Comparison of ENCODE assay signal across 9 mouse cellular contexts in the genomic region with DNA sequence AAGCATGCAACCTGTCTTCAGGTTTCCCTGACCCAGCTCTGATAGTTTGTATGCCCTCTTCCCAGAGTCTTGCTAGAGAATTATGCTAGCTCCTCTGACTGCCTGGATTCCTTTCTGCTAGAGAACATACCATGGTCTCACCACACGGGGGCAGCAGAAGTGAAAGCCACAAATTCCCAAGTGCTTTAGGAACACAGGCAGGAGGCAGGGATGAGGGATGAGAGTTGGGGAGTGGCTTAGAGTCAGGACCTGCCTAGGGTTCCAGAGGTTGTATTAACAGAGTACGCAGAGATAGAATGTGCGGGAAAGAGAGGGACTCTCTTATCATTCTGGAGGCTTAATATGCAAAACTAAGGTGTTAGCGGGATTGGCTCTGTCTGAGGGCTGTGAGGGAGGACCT.
DNase-seq lines count a peak whose midpoint lies in the region; ATAC-seq and TF ChIP-seq lines count a peak whose summit lies in the region.
"Had no signal": no experiment of that assay in that cellular context is flagged by ENCODE, and none has a peak within 500 bp of the region (broad histone marks: within the 10 kb centered on the region; RNA-seq: fewer than 3 reads in every experiment).

No protein-coding gene starts in this region.

- ATAC-seq in liver, embryonic 12.5 days, result no peak
- peak; percentile 72 for ATAC-seq in forebrain, postnatal 0 days
- peak; percentile 53; the same call in 1 of the 2 replicates for ATAC-seq in intestine, embryonic 15.5 days
- ATAC-seq in midbrain, postnatal 0 days (ENCODE audit: low FRiP score), result 0 out of 2 replicates have a peak, but pooled peaks have one; percentile 49

- H3K36me3 ChIP-seq in liver, embryonic 12.5 days, result no peaks in the 10 kb centered on the region
- H3K36me3 ChIP-seq in forebrain, postnatal 0 days (ENCODE audit: insufficient read depth), result no peaks in the 10 kb centered on the region
- H3K36me3 ChIP-seq in intestine, embryonic 15.5 days, result no peaks in the 10 kb centered on the region
- H3K36me3 ChIP-seq in midbrain, postnatal 0 days (ENCODE audit: insufficient read depth, low read length), result no peaks in the 10 kb centered on the region

- no peak for TF ChIP-seq POLR2A in cerebellum, adult 2 months (IDR thresholded peaks at IDR 0.05; ENCODE audit: borderline replicate concordance, insufficient read depth, low read length)

- no peak overlapping the region for H3K4me2 ChIP-seq in liver, embryonic 12.5 days
- H3K4me2 ChIP-seq in forebrain, postnatal 0 days (ENCODE audit: low read depth), result no peak overlapping the region
- H3K4me2 ChIP-seq in intestine, embryonic 15.5 days (replicated peaks), result no peak overlapping the region
- H3K4me2 ChIP-seq in midbrain, postnatal 0 days (ENCODE audit: low read depth, low read length, poor library complexity, severe bottlenecking), result no peak overlapping the region

- WGBS in liver, embryonic 12.5 days (ENCODE audit: insufficient replicate concordance), result 24% methylated on average over 4 of the region's 4 CpGs
- WGBS in cerebellum, adult 2 months, result 30% methylated on average over 4 of the region's 4 CpGs
- WGBS in forebrain, postnatal 0 days, result 15% methylated on average over 4 of the region's 4 CpGs
- 17% methylated on average over 4 of the region's 4 CpGs for WGBS in intestine, embryonic 15.5 days
- 19% methylated on average over 4 of the region's 4 CpGs for WGBS in midbrain, postnatal 0 days

- H3K4me3 ChIP-seq in liver, embryonic 12.5 days, result no peak overlapping the region
- no peak overlapping the region for H3K4me3 ChIP-seq in cerebellum, adult 2 months (replicated peaks; ENCODE audit: insufficient read depth, low read depth, low read length)
- no peak overlapping the region for H3K4me3 ChIP-seq in forebrain, postnatal 0 days (ENCODE audit: low read depth, low read length)
- H3K4me3 ChIP-seq in intestine, embryonic 15.5 days (replicated peaks), result no peak overlapping the region
- H3K4me3 ChIP-seq in midbrain, postnatal 0 days (ENCODE audit: low read depth, low read length), result no peak overlapping the region
- H3K4me3 ChIP-seq: myocyte had no signal

- no peaks in the 10 kb centered on the region for H3K9me3 ChIP-seq in liver, embryonic 12.5 days (replicated peaks)
- H3K9me3 ChIP-seq in forebrain, postnatal 0 days (ENCODE audit: low read length), result no peaks in the 10 kb centered on the region
- H3K9me3 ChIP-seq in intestine, embryonic 15.5 days, result no peaks in the 10 kb centered on the region
- no peaks in the 10 kb centered on the region for H3K9me3 ChIP-seq in midbrain, postnatal 0 days (ENCODE audit: low read length)

- peak; percentile 62 for TF ChIP-seq CTCF in cerebellum, adult 2 months (IDR thresholded peaks at IDR 0.05; ENCODE audit: borderline replicate concordance, insufficient read depth, low read depth, low read length)
- TF ChIP-seq CTCF in forebrain, postnatal 0 days (IDR thresholded peaks at IDR 0.05; ENCODE audit: low read depth), result peak; percentile 86
- TF ChIP-seq CTCF in midbrain, postnatal 0 days (IDR thresholded peaks at IDR 0.05), result peak; percentile 81

- peak; percentile 47 for DNase-seq in liver
- peak; percentile 39 to 50 for DNase-seq in cerebellum, adult 2 months
- DNase-seq in forebrain, postnatal 0 days, result peak; percentile 66
- peak; percentile 50 to 76 for DNase-seq in left cerebral cortex, postnatal 25 days (ENCODE audit: low spot score in 2 of 2)
- DNase-seq in midbrain, postnatal 0 days (ENCODE audit: low spot score), result peak; percentile 60
- DNase-seq in thymus, postnatal 25 days, result peak; percentile 2

- no peak overlapping the region for H3K27ac ChIP-seq in liver, embryonic 12.5 days
- H3K27ac ChIP-seq in cerebellum, adult 2 months (ENCODE audit: insufficient read depth, low read length), result no peak overlapping the region
- no peak overlapping the region for H3K27ac ChIP-seq in forebrain, postnatal 0 days (ENCODE audit: low read depth, low read length)
- H3K27ac ChIP-seq in intestine, embryonic 15.5 days, result no peak overlapping the region
- no peak overlapping the region for H3K27ac ChIP-seq in midbrain, postnatal 0 days (ENCODE audit: low read depth, low read length)

- intact Hi-C loops in left cerebral cortex, postnatal 25 days (cut with DNase I), result loop anchor here (5.0 kb wide), 1 partner anchor 167 kb away; a partner anchor contains a TSS

- H3K9ac ChIP-seq in liver, embryonic 12.5 days, result no peak overlapping the region
- H3K9ac ChIP-seq in forebrain, postnatal 0 days, result no peak overlapping the region
- H3K9ac ChIP-seq in intestine, embryonic 15.5 days, result no peak overlapping the region
- no peak overlapping the region for H3K9ac ChIP-seq in midbrain, postnatal 0 days (replicated peaks; ENCODE audit: low read length, poor library complexity, severe bottlenecking)

- H3K4me1 ChIP-seq in liver, embryonic 12.5 days, result no peaks in the 10 kb centered on the region
- no peaks in the 10 kb centered on the region for H3K4me1 ChIP-seq in cerebellum, adult 2 months (ENCODE audit: control insufficient read depth, insufficient read depth, low read length)
- no peaks in the 10 kb centered on the region for H3K4me1 ChIP-seq in forebrain, postnatal 0 days (ENCODE audit: insufficient read depth)
- no peaks in the 10 kb centered on the region for H3K4me1 ChIP-seq in intestine, embryonic 15.5 days (replicated peaks)
- no peaks in the 10 kb centered on the region for H3K4me1 ChIP-seq in midbrain, postnatal 0 days (ENCODE audit: insufficient read depth, low read length)

- no peaks in the 10 kb centered on the region for H3K27me3 ChIP-seq in liver, embryonic 12.5 days (replicated peaks)
- no peaks in the 10 kb centered on the region for H3K27me3 ChIP-seq in cerebellum, adult 2 months (ENCODE audit: control insufficient read depth, insufficient read depth, low read length)
- no peaks in the 10 kb centered on the region for H3K27me3 ChIP-seq in forebrain, postnatal 0 days (ENCODE audit: insufficient read depth, low read length)
- H3K27me3 ChIP-seq in intestine, embryonic 15.5 days (replicated peaks), result no peaks in the 10 kb centered on the region
- no peaks in the 10 kb centered on the region for H3K27me3 ChIP-seq in midbrain, postnatal 0 days (ENCODE audit: insufficient read depth, low read length)

Comparison
In these comparisons a context has a peak if more than half of its experiments do, and no peak if none do; other contexts are left out.
1. DNase-seq: peak in every context shown above with its lines; median percentile 66 in forebrain, postnatal 0 days; 63 in left cerebral cortex, postnatal 25 days; 60 in midbrain, postnatal 0 days; 47 in liver; 44 in cerebellum, adult 2 months; 2 in thymus, postnatal 25 days.